24 mouse cellular contexts compared by ENCODE assay signal in genomic region chr1:180481331-180481730, GRCm38 (mm10). TPM values are rescaled to one million over a fixed set of nuclear protein-coding genes. Genes with fewer than 3 reads are reported as not detected.
DNase-seq lines count a peak whose midpoint lies in the region; ATAC-seq lines count a peak whose summit lies in the region.
"Had no signal": no experiment of that assay in that cellular context is flagged by ENCODE, and none has a peak within 500 bp of the region (broad histone marks: within the 10 kb centered on the region; RNA-seq: fewer than 3 reads in every experiment).

No protein-coding gene starts in this region.

- peak overlapping the region; percentile 55; the same call in 1 of the 2 replicates for H3K4me3 ChIP-seq in hindbrain, embryonic 15.5 days
- H3K4me3 ChIP-seq in hindbrain, embryonic 13.5 days, result no peak overlapping the region
- H3K4me3 ChIP-seq in kidney, embryonic 16.5 days (ENCODE audit: low read length), result no peak overlapping the region
- H3K4me3 ChIP-seq in midbrain, embryonic 10.5 days, result peak overlapping the region; percentile 65; the same call in 1 of the 2 replicates
- no peak overlapping the region for H3K4me3 ChIP-seq in midbrain, embryonic 11.5 days (ENCODE audit: low read depth, low read length)
- H3K4me3 ChIP-seq in neural tube, embryonic 15.5 days (replicated peaks), result peak overlapping the region; percentile 57
- H3K4me3 ChIP-seq: embryonic facial prominence, embryonic 12.5 days; limb, embryonic 13.5 days; lung, embryonic 15.5 days; midbrain, embryonic 12.5 days had no signal

- no peak overlapping the region for H3K27ac ChIP-seq in hindbrain, embryonic 15.5 days (replicated peaks)
- H3K27ac ChIP-seq in hindbrain, embryonic 13.5 days, result no peak overlapping the region
- peak overlapping the region; percentile 1; the same call in 1 of the 2 replicates for H3K27ac ChIP-seq in kidney, embryonic 16.5 days (ENCODE audit: low read length)
- H3K27ac ChIP-seq in midbrain, embryonic 10.5 days (replicated peaks), result peak overlapping the region; percentile 46; the same call in 1 of the 2 replicates
- no peak overlapping the region for H3K27ac ChIP-seq in midbrain, embryonic 11.5 days (ENCODE audit: low read depth, low read length)
- H3K27ac ChIP-seq in neural tube, embryonic 15.5 days (replicated peaks), result no peak overlapping the region
- H3K27ac ChIP-seq: embryonic facial prominence, embryonic 12.5 days; limb, embryonic 13.5 days; lung, embryonic 15.5 days; midbrain, embryonic 12.5 days; stomach, postnatal 0 days had no signal

- H3K36me3 ChIP-seq in hindbrain, embryonic 15.5 days, result no peaks in the 10 kb centered on the region
- H3K36me3 ChIP-seq in hindbrain, embryonic 13.5 days, result no peaks in the 10 kb centered on the region
- no peaks in the 10 kb centered on the region for H3K36me3 ChIP-seq in kidney, embryonic 16.5 days (ENCODE audit: insufficient read depth, low read length)
- no peaks in the 10 kb centered on the region for H3K36me3 ChIP-seq in midbrain, embryonic 10.5 days
- H3K36me3 ChIP-seq in midbrain, embryonic 11.5 days (ENCODE audit: control insufficient read depth, insufficient read depth, low read length), result no peaks in the 10 kb centered on the region
- H3K36me3 ChIP-seq in neural tube, embryonic 15.5 days, result no peaks in the 10 kb centered on the region
- H3K36me3 ChIP-seq: embryonic facial prominence, embryonic 12.5 days; limb, embryonic 13.5 days; lung, embryonic 15.5 days; midbrain, embryonic 12.5 days had no signal

- 44% methylated on average over 8 of the region's 8 CpGs for WGBS in hindbrain, embryonic 15.5 days
- whole genome bisulfite sequencing in hindbrain, embryonic 13.5 days, result 42% methylated on average over 8 of the region's 8 CpGs
- 39% methylated on average over 8 of the region's 8 CpGs for WGBS in kidney, embryonic 16.5 days
- 33% methylated on average over 8 of the region's 8 CpGs for WGBS in midbrain, embryonic 10.5 days
- 35% methylated on average over 8 of the region's 8 CpGs for WGBS in midbrain, embryonic 11.5 days
- 58% methylated on average over 8 of the region's 8 CpGs for WGBS in neural tube, embryonic 15.5 days

- H3K4me1 ChIP-seq in hindbrain, embryonic 15.5 days (replicated peaks), result peaks cover 30% of the 10 kb centered on the region
- H3K4me1 ChIP-seq in hindbrain, embryonic 13.5 days (replicated peaks), result peaks cover 31% of the 10 kb centered on the region
- peaks cover 22% of the 10 kb centered on the region for H3K4me1 ChIP-seq in kidney, embryonic 16.5 days (ENCODE audit: insufficient read depth, low read length)
- H3K4me1 ChIP-seq in midbrain, embryonic 10.5 days, result peaks cover 43% of the 10 kb centered on the region
- peaks cover 21% of the 10 kb centered on the region for H3K4me1 ChIP-seq in midbrain, embryonic 11.5 days (ENCODE audit: control insufficient read depth, insufficient read depth, low read length)
- peaks cover 40% of the 10 kb centered on the region for H3K4me1 ChIP-seq in neural tube, embryonic 15.5 days

- H3K4me2 ChIP-seq in hindbrain, embryonic 15.5 days, result peak overlapping the region; percentile 87
- no peak overlapping the region; the same call in 1 of the 2 replicates for H3K4me2 ChIP-seq in hindbrain, embryonic 13.5 days
- no peak overlapping the region for H3K4me2 ChIP-seq in kidney, embryonic 16.5 days (replicated peaks; ENCODE audit: low read depth, low read length)
- H3K4me2 ChIP-seq in midbrain, embryonic 11.5 days, result no peak overlapping the region
- peak overlapping the region; percentile 65 for H3K4me2 ChIP-seq in neural tube, embryonic 15.5 days
- H3K4me2 ChIP-seq: liver, embryonic 11.5 days; lung, embryonic 15.5 days; midbrain, embryonic 12.5 days had no signal

- peaks cover 14% of the 10 kb centered on the region; the same call in 1 of the 2 replicates for H3K27me3 ChIP-seq in hindbrain, embryonic 15.5 days
- peaks cover 48% of the 10 kb centered on the region for H3K27me3 ChIP-seq in hindbrain, embryonic 13.5 days
- peaks cover 35% of the 10 kb centered on the region for H3K27me3 ChIP-seq in kidney, embryonic 16.5 days (ENCODE audit: insufficient read depth, low read length)
- peaks cover 48% of the 10 kb centered on the region for H3K27me3 ChIP-seq in midbrain, embryonic 10.5 days (ENCODE audit: low read depth, poor library complexity, severe bottlenecking)
- H3K27me3 ChIP-seq in midbrain, embryonic 11.5 days (ENCODE audit: control insufficient read depth, insufficient read depth, low read length), result peaks cover 24% of the 10 kb centered on the region
- H3K27me3 ChIP-seq in neural tube, embryonic 15.5 days (replicated peaks), result peaks cover 17% of the 10 kb centered on the region

- H3K9me3 ChIP-seq in hindbrain, embryonic 15.5 days, result no peaks in the 10 kb centered on the region
- no peaks in the 10 kb centered on the region for H3K9me3 ChIP-seq in hindbrain, embryonic 13.5 days
- no peaks in the 10 kb centered on the region for H3K9me3 ChIP-seq in kidney, embryonic 16.5 days (ENCODE audit: low read length)
- no peaks in the 10 kb centered on the region for H3K9me3 ChIP-seq in midbrain, embryonic 10.5 days (replicated peaks)
- no peaks in the 10 kb centered on the region for H3K9me3 ChIP-seq in midbrain, embryonic 11.5 days (ENCODE audit: control insufficient read depth, low read length)
- no peaks in the 10 kb centered on the region for H3K9me3 ChIP-seq in neural tube, embryonic 15.5 days (replicated peaks)
- H3K9me3 ChIP-seq: embryonic facial prominence, embryonic 12.5 days; limb, embryonic 13.5 days; lung, embryonic 15.5 days; midbrain, embryonic 12.5 days had no signal

- no peak overlapping the region for H3K9ac ChIP-seq in hindbrain, embryonic 15.5 days
- H3K9ac ChIP-seq in hindbrain, embryonic 13.5 days, result no peak overlapping the region
- no peak overlapping the region for H3K9ac ChIP-seq in kidney, embryonic 16.5 days (replicated peaks; ENCODE audit: low read length)
- no peak overlapping the region for H3K9ac ChIP-seq in midbrain, embryonic 11.5 days (ENCODE audit: low read length)
- no peak overlapping the region for H3K9ac ChIP-seq in neural tube, embryonic 15.5 days (replicated peaks)
- H3K9ac ChIP-seq: embryonic facial prominence, embryonic 12.5 days; limb, embryonic 13.5 days; lung, embryonic 15.5 days; midbrain, embryonic 12.5 days had no signal

- ATAC-seq in hindbrain, embryonic 15.5 days (ENCODE audit: low FRiP score, low read depth), result no peak
- no peak for ATAC-seq in hindbrain, embryonic 13.5 days (ENCODE audit: low FRiP score)
- ATAC-seq in kidney, embryonic 16.5 days (ENCODE audit: low FRiP score, low TSS enrichment), result peak; percentile 67
- ATAC-seq in midbrain, embryonic 11.5 days (ENCODE audit: low FRiP score), result no peak
- no peak for ATAC-seq in neural tube, embryonic 15.5 days (ENCODE audit: low FRiP score)
- ATAC-seq: CD4-positive, CD25-positive, alpha-beta regulatory T cell, adult 4 months; intestine, postnatal 0 days had no signal

- no peak for DNase-seq in kidney, adult 9 months
- DNase-seq in midbrain, embryonic 10.5 days (ENCODE audit: low spot score), result no peak
- DNase-seq in midbrain, embryonic 11.5 days (ENCODE audit: low spot score, missing footprints), result no peak
- DNase-seq: adrenal gland, postnatal 14 days; cerebellum, adult 11 months; cerebellum, adult 9-10 months; cerebellum, postnatal 36 days; gastrocnemius, postnatal 14 days; heart, postnatal 14 days; thymus, adult 18-20 months; thymus, postnatal 25 days had no signal

RNA-seq across cellular contexts. Expression of gene Stum, which starts 2.0 kb away (rescaled TPM):
- polyA plus RNA-seq in hindbrain, embryonic 15.5 days (2015; fragmentation: Nextera tagmentation; extraction: Ambion mirVana), result 12.7 and 14.1 TPM in 2 replicates
- polyA plus RNA-seq in hindbrain, embryonic 13.5 days (2015; fragmentation: Nextera tagmentation; extraction: Ambion mirVana), result 4.3 and 5.1 TPM in 2 replicates
- 1.3 and 2.2 TPM in 2 replicates for polyA plus RNA-seq in kidney, embryonic 16.5 days (2015; fragmentation: Nextera tagmentation; extraction: Ambion mirVana)
- 2.8 and 6.6 TPM in 2 replicates for polyA plus RNA-seq in midbrain, embryonic 10.5 days (2016; fragmentation: Nextera tagmentation; extraction: Ambion mirVana)
- 1.0 TPM in 2 replicates for polyA plus RNA-seq in midbrain, embryonic 11.5 days (2014; fragmentation: Nextera tagmentation; extraction: Ambion mirVana)
- polyA plus RNA-seq in neural tube, embryonic 15.5 days (2015; fragmentation: Nextera tagmentation; extraction: Ambion mirVana), result 21.8 and 23.5 TPM in 2 replicates
- polyA plus RNA-seq: CD4-positive, CD25-positive, alpha-beta regulatory T cell, adult 4 months; liver, embryonic 16.5 days had no signal

Comparison
In these comparisons a context has a peak if more than half of its experiments do, and no peak if none do; other contexts are left out.
1. H3K27ac ChIP-seq: peak in kidney, embryonic 16.5 days (single experiment) and midbrain, embryonic 10.5 days (single experiment); none in hindbrain, embryonic 15.5 days (single experiment), hindbrain, embryonic 13.5 days (single experiment), midbrain, embryonic 11.5 days (single experiment) and neural tube, embryonic 15.5 days (single experiment).
2. H3K4me2 ChIP-seq: peak in hindbrain, embryonic 15.5 days (single experiment) and neural tube, embryonic 15.5 days (single experiment); none in hindbrain, embryonic 13.5 days (single experiment), kidney, embryonic 16.5 days (single experiment) and midbrain, embryonic 11.5 days (single experiment).
3. H3K4me3 ChIP-seq: peak in hindbrain, embryonic 15.5 days (single experiment), midbrain, embryonic 10.5 days (single experiment) and neural tube, embryonic 15.5 days (single experiment); none in hindbrain, embryonic 13.5 days (single experiment), kidney, embryonic 16.5 days (single experiment) and midbrain, embryonic 11.5 days (single experiment).